Mouse (Mus musculus) kidney, adult 2 months (tissue): Measurements from ENCODE around the gene Tsga10ip.

Experiments used
- CTCF ChIP-seq: fragments of 200-500 bp; conservative IDR thresholded peaks from 2 replicates; pipeline ENCODE4 v1.5.1; 2011; ENCODE audit warnings: low read depth, mild to moderate bottlenecking, control low read depth, low read length, moderate library complexity, mixed read lengths; ENCODE audit not compliant: insufficient read depth, insufficient read length
- POLR2A ChIP-seq: fragments of 200-500 bp; IDR thresholded peaks from one replicate; pipeline ENCODE4 v1.6.1; 2011; ENCODE audit warnings: low read depth, low read length, control low read depth

DNA sequence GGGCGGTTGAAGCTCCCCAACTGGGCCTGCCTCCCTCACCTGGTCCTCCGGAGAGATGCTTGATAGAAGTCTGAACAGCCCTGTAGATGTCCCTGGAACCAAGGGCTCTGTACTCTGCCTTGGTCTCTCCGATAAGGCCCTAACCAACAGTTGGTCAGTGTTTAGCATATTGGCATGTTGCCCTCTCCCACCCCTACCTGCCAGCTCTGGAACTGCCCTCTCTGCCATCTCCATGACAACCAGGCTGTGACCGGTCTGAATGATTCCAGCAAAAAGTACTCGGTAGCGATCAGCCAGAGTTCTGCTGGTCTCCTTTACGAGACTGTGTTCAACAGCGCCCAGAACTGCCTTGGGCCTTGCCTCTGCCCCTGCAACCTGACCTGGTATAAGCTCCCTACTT is at the start of gene Tsga10ip:
- TF ChIP-seq CTCF (no peak), POLR2A (no peak)
